Mouse (Mus musculus) forebrain, embryonic 11.5 days (tissue): ENCODE results near the gene Cdk5rap3. TPM values are rescaled to one million over a fixed set of nuclear protein-coding genes. Genes with fewer than 3 reads are reported as not detected.
A peak's percentile ranks its signal among the peaks of the same experiment; 100 is the strongest.

Experiments used
- ATAC-seq: fragments of 200-750 bp; cut with Nextera tagmentation; replicated peaks from 2 replicates; pipeline ENCODE4 v1.8.0; 2017; ENCODE audit warnings: moderate TSS enrichment; ENCODE audit not compliant: low FRiP score
- DNase-seq: peaks from one replicate; pipeline ENCODE4 v3.0.0-alpha.2; 2017; ENCODE audit warnings: low spot score
- H3K27ac ChIP-seq: fragments of 300-500 bp; sonication (generic); 2 replicates; pipeline ENCODE4 v1.5.1; 2014; ENCODE audit warnings: low read depth, low read length
- H3K27me3 ChIP-seq: fragments of 300-500 bp; sonication (generic); 2 replicates; pipeline ENCODE4 v1.6.1; 2014; ENCODE audit warnings: mild to moderate bottlenecking, low read length, mixed read lengths; ENCODE audit not compliant: control insufficient read depth, insufficient read depth
- H3K36me3 ChIP-seq: fragments of 300-500 bp; sonication (generic); 2 replicates; pipeline ENCODE4 v1.6.1; 2014; ENCODE audit warnings: mild to moderate bottlenecking, low read length, moderate library complexity, mixed read lengths; ENCODE audit not compliant: control insufficient read depth, insufficient read depth
- H3K4me1 ChIP-seq: fragments of 300-500 bp; sonication (generic); replicated peaks from 2 replicates; pipeline ENCODE4 v1.6.1; 2014; ENCODE audit warnings: low read length, mixed read lengths; ENCODE audit not compliant: control insufficient read depth, insufficient read depth
- H3K4me2 ChIP-seq: fragments of 300-500 bp; sonication (generic); 2 replicates; pipeline ENCODE4 v1.6.1; 2014; ENCODE audit warnings: low read depth, mild to moderate bottlenecking, low read length, moderate library complexity, mixed read lengths; ENCODE audit not compliant: severe bottlenecking
- H3K4me3 ChIP-seq: fragments of 300-500 bp; sonication (generic); 2 replicates; pipeline ENCODE4 v1.5.1; 2014; ENCODE audit warnings: low read depth, low read length
- H3K9ac ChIP-seq: fragments of 300-500 bp; sonication (generic); 2 replicates; pipeline ENCODE4 v1.6.1; 2014; ENCODE audit warnings: low read length
- H3K9me3 ChIP-seq: fragments of 300-500 bp; sonication (generic); 2 replicates; pipeline ENCODE4 v1.6.1; 2016; ENCODE audit warnings: low read length, mixed read lengths; ENCODE audit not compliant: control insufficient read depth
- WGBS: fragments of 180-500 bp; shearing (Covaris S2); extraction: QIAGEN DNeasy Blood & Tissue Kit; methylation state at CpG from one replicate; pipeline ENCODE4 v1.1.7; 2014; 5-methylcytosine and 5-hydroxymethylcytosine counted together
- polyA plus RNA-seq: library from polyadenylated mRNA; unstranded; fragments of >200 nt; fragmentation: Nextera tagmentation; extraction: Ambion mirVana; gene quantifications from 2 replicates; pipeline ENCODE4 v1.2.1, GENCODE M21; 2014

Gene Cdk5rap3
- polyA plus RNA-seq, 1 experiment from 2014 or later: 83.4 TPM

GRCm38 (mm10) chr11:96947849-96948248 lies 31.6 kb upstream of the Cdk5rap3 start:
- no peak overlapping the region for H3K4me2 ChIP-seq
- no peak overlapping the region for H3K9ac ChIP-seq
- H3K36me3 ChIP-seq: no peaks in the 10 kb centered on the region; the same call in 1 of the 2 replicates
- peaks cover 4% of the 10 kb centered on the region; the same call in 1 of the 2 replicates for H3K4me1 ChIP-seq
- H3K27me3 ChIP-seq: no peaks in the 10 kb centered on the region
- 94% methylated on average over 4 of the region's 4 CpGs for WGBS
- DNase-seq (no peak), ATAC-seq (no peak)
- H3K27ac ChIP-seq: no peak overlapping the region
- H3K4me3 ChIP-seq: no peak overlapping the region
- no peaks in the 10 kb centered on the region for H3K9me3 ChIP-seq

GRCm38 (mm10) chr11:96946498-96946897 lies 30.2 kb upstream of the Cdk5rap3 start:
- no peak overlapping the region for H3K4me2 ChIP-seq

GRCm38 (mm10) chr11:96944844-96945580 lies 28.7 kb upstream of the Cdk5rap3 start:
- 86% methylated on average over 14 of the region's 14 CpGs for WGBS
- H3K4me1 ChIP-seq: peaks cover 4% of the 10 kb centered on the region; the same call in 1 of the 2 replicates
- no peak overlapping the region; the same call in 1 of the 2 replicates for H3K9ac ChIP-seq
- no peaks in the 10 kb centered on the region; the same call in 1 of the 2 replicates for H3K36me3 ChIP-seq
- no peak for DNase-seq
- H3K27ac ChIP-seq: no peak overlapping the region
- H3K4me3 ChIP-seq: peak overlapping the region; percentile 47; the same call in 1 of the 2 replicates
- H3K9me3 ChIP-seq: no peaks in the 10 kb centered on the region
- no peaks in the 10 kb centered on the region for H3K27me3 ChIP-seq
- ATAC-seq: no peak
- peak overlapping the region; percentile 88; the same call in 1 of the 2 replicates for H3K4me2 ChIP-seq

More at GRCm38 (mm10) chr11:96946498-96946897, 30.2 kb upstream of the Cdk5rap3 start:
- ATAC-seq (no peak), DNase-seq (no peak)
- Histone ChIP-seq H3K9me3 (no peaks in the 10 kb centered on the region), H3K27me3 (no peaks in the 10 kb centered on the region), H3K4me3 (no peak overlapping the region), H3K27ac (no peak overlapping the region), H3K36me3 (no peaks in the 10 kb centered on the region; the same call in 1 of the 2 replicates), H3K9ac (no peak overlapping the region), H3K4me1 (peaks cover 4% of the 10 kb centered on the region; the same call in 1 of the 2 replicates)
- 71% methylated on average over 9 of the region's 9 CpGs for WGBS

GRCm38 (mm10) chr11:96943746-96944304 lies 27.5 kb upstream of the Cdk5rap3 start, which contains the start of gene Pnpo:
Gene Pnpo (minus strand): TSS chr11:96943986.
- WGBS: under 1% methylated on average over 29 of the region's 29 CpGs

GRCm38 (mm10) chr11:96941989-96942590 lies 25.8 kb upstream of the Cdk5rap3 start:
- no peaks in the 10 kb centered on the region for H3K36me3 ChIP-seq
- no peak overlapping the region for H3K9ac ChIP-seq
- no peaks in the 10 kb centered on the region for H3K9me3 ChIP-seq
- no peak for ATAC-seq
- no peak for DNase-seq
- H3K4me2 ChIP-seq: no peak overlapping the region
- no peak overlapping the region for H3K4me3 ChIP-seq
- no peak overlapping the region for H3K27ac ChIP-seq
- no peaks in the 10 kb centered on the region for H3K27me3 ChIP-seq
- WGBS: 85% methylated on average over 6 of the region's 6 CpGs
- peaks cover 4% of the 10 kb centered on the region; the same call in 1 of the 2 replicates for H3K4me1 ChIP-seq

More at GRCm38 (mm10) chr11:96943746-96944304, 27.5 kb upstream of the Cdk5rap3 start, which contains the start of gene Pnpo:
- Histone ChIP-seq H3K4me2 (peak within 1 kb of the TSS; percentile 88), H3K9ac (peak within 1 kb of the TSS; percentile 51), H3K4me1 (peaks cover 4% of the 10 kb centered on the region; the same call in 1 of the 2 replicates), H3K27me3 (no peaks in the 10 kb centered on the region), H3K4me3 (peak within 1 kb of the TSS; percentile 47), H3K27ac (no peak within 1 kb of the TSS), H3K9me3 (no peaks in the 10 kb centered on the region), H3K36me3 (no peaks in the 10 kb centered on the region)
- ATAC-seq: peak; percentile 94
- peak; percentile 91 for DNase-seq

GRCm38 (mm10) chr11:96940578-96941465 lies 24.5 kb upstream of the Cdk5rap3 start:
- Histone ChIP-seq H3K36me3 (no peaks in the 10 kb centered on the region), H3K4me2 (no peak overlapping the region), H3K27me3 (no peaks in the 10 kb centered on the region), H3K4me3 (no peak overlapping the region), H3K27ac (no peak overlapping the region), H3K4me1 (peaks cover 4% of the 10 kb centered on the region; the same call in 1 of the 2 replicates), H3K9me3 (no peaks in the 10 kb centered on the region), H3K9ac (no peak overlapping the region)
- no peak for DNase-seq
- no peak for ATAC-seq
- WGBS: 80% methylated on average over 16 of the region's 16 CpGs

- Histone ChIP-seq H3K27ac (no peak overlapping the region), H3K4me3 (no peak overlapping the region), H3K27me3 (no peaks in the 10 kb centered on the region), H3K9ac (no peak overlapping the region), H3K4me1 (0 out of 2 replicates have a peak, but pooled peaks cover 1% of the 10 kb centered on the region), H3K9me3 (no peaks in the 10 kb centered on the region), H3K4me2 (no peak overlapping the region), H3K36me3 (no peaks in the 10 kb centered on the region)
- no peak for ATAC-seq
- no peak for DNase-seq
- WGBS: 88% methylated on average over 6 of the region's 6 CpGs
Measured at GRCm38 (mm10) chr11:96938426-96938800, 22.1 kb upstream of the Cdk5rap3 start.
